Mouse (Mus musculus) thymus, adult 2 months (tissue): ENCODE results near the gene Eif3c. TPM values are rescaled to one million over a fixed set of nuclear protein-coding genes. Genes with fewer than 3 reads are reported as not detected.

Experiments used
- DNase-seq: peaks from one replicate; pipeline ENCODE4 v3.0.0; 2021
- H3K27ac ChIP-seq: fragments of 200-500 bp; 2 replicates; pipeline ENCODE4 v1.5.1; 2012; ENCODE audit warnings: low read length, control low read depth; ENCODE audit not compliant: control insufficient read depth, insufficient read depth
- H3K27me3 ChIP-seq: fragments of 200-500 bp; 2 replicates; pipeline ENCODE4 v1.6.1; 2012; ENCODE audit warnings: mild to moderate bottlenecking, low read length, moderate library complexity, mixed read lengths; ENCODE audit not compliant: control insufficient read depth, insufficient read depth
- H3K36me3 ChIP-seq: fragments of 200-500 bp; 2 replicates; pipeline ENCODE4 v1.6.1; 2012; ENCODE audit warnings: mild to moderate bottlenecking, low read length, moderate library complexity; ENCODE audit not compliant: control insufficient read depth, insufficient read depth
- H3K4me1 ChIP-seq: fragments of 200-500 bp; replicated peaks from 2 replicates; pipeline ENCODE4 v1.6.1; 2012; ENCODE audit warnings: low read length; ENCODE audit not compliant: control insufficient read depth, insufficient read depth
- H3K4me3 ChIP-seq: fragments of 200-500 bp; 2 replicates; pipeline ENCODE4 v1.5.1; 2012; ENCODE audit warnings: mild to moderate bottlenecking, low read length, control low read depth, moderate library complexity; ENCODE audit not compliant: control insufficient read depth, insufficient read depth
- CTCF ChIP-seq: fragments of 200-500 bp; IDR thresholded peaks from 2 replicates; pipeline ENCODE4 v1.5.1; 2012; ENCODE audit warnings: mild to moderate bottlenecking, control low read depth, low read length, moderate library complexity, borderline replicate concordance; ENCODE audit not compliant: control insufficient read depth, poor library complexity, insufficient read depth; ENCODE audit errors: extremely low read depth
- POLR2A ChIP-seq: fragments of 200-500 bp; IDR thresholded peaks from 2 replicates; pipeline ENCODE4 v1.6.1; 2012; ENCODE audit warnings: mild to moderate bottlenecking, low read length, control low read depth, moderate library complexity; ENCODE audit not compliant: control insufficient read depth, poor library complexity, insufficient read depth; ENCODE audit errors: extremely low read depth
- WGBS: fragments of 180-500 bp; shearing (Covaris S2); methylation state at CpG from one replicate; pipeline ENCODE4 v1.1.7; 2018; 5-methylcytosine and 5-hydroxymethylcytosine counted together
- polyA plus RNA-seq: library from polyadenylated mRNA; depleted of rRNA; stranded (reverse); fragments of >200 nt; gene quantifications from 2 replicates; pipeline ENCODE4 v1.2.3, GENCODE M21; 2012

The Eif3c gene
- polyA plus RNA-seq, 1 experiment: 120 TPM

- Histone ChIP-seq H3K4me1 (peaks cover 24% of the 10 kb centered on the region), H3K4me3 (peak within 1 kb of the TSS; percentile 9; the same call in 1 of the 2 replicates), H3K27ac (peak within 1 kb of the TSS; percentile 34; the same call in 1 of the 2 replicates), H3K27me3 (no peaks in the 10 kb centered on the region), H3K36me3 (no peaks in the 10 kb centered on the region)
- WGBS: 11% methylated on average over 8 of the region's 8 CpGs
- peak; percentile 60 for DNase-seq
- TF ChIP-seq CTCF: no peak
- TF ChIP-seq POLR2A: no peak
Observed at GRCm38 (mm10) chr7:126584506-126584977, 18.3 kb upstream of the Eif3c start, which contains the start of gene Apobr. Gene Apobr (plus strand): TSS chr7:126584942.

GRCm38 (mm10) chr7:126583761-126584160 lies 17.6 kb upstream of the Eif3c start:
- no peak for TF ChIP-seq CTCF
- TF ChIP-seq POLR2A: no peak
- 12% methylated on average over 6 of the region's 6 CpGs for WGBS
- Histone ChIP-seq H3K27me3 (no peaks in the 10 kb centered on the region), H3K4me3 (peak overlapping the region; percentile 81), H3K4me1 (peaks cover 24% of the 10 kb centered on the region), H3K27ac (0 out of 2 replicates have a peak overlapping the region, but pooled peaks have one; percentile 79), H3K36me3 (no peaks in the 10 kb centered on the region)
- no peak for DNase-seq

GRCm38 (mm10) chr7:126583251-126583709 lies 17.1 kb upstream of the Eif3c start:
- TF ChIP-seq CTCF (no peak), POLR2A (0 out of 2 replicates have a peak, but pooled peaks have one; percentile 23)
- H3K4me1 ChIP-seq: peaks cover 24% of the 10 kb centered on the region
- no peaks in the 10 kb centered on the region for H3K36me3 ChIP-seq
- no peaks in the 10 kb centered on the region for H3K27me3 ChIP-seq
- under 1% methylated on average over 22 of the region's 22 CpGs for WGBS
- H3K4me3 ChIP-seq: peak overlapping the region; percentile 81
- H3K27ac ChIP-seq: peak overlapping the region; percentile 79
- peak; percentile 85 for DNase-seq

GRCm38 (mm10) chr7:126582759-126583158 lies 16.5 kb upstream of the Eif3c start:
- peaks cover 24% of the 10 kb centered on the region for H3K4me1 ChIP-seq
- DNase-seq: peak; percentile 23
- peak overlapping the region; percentile 81 for H3K4me3 ChIP-seq
- no peak overlapping the region for H3K27ac ChIP-seq
- H3K36me3 ChIP-seq: no peaks in the 10 kb centered on the region
- TF ChIP-seq CTCF (no peak), POLR2A (no peak)
- no peaks in the 10 kb centered on the region for H3K27me3 ChIP-seq
- 26% methylated on average over 20 of the region's 20 CpGs for WGBS

- Histone ChIP-seq H3K27me3 (no peaks in the 10 kb centered on the region), H3K27ac (no peak overlapping the region), H3K4me1 (peaks cover 24% of the 10 kb centered on the region), H3K36me3 (no peaks in the 10 kb centered on the region), H3K4me3 (no peak overlapping the region)
- TF ChIP-seq POLR2A: no peak
- no peak for TF ChIP-seq CTCF
- DNase-seq: no peak
- 97% methylated on average over 6 of the region's 6 CpGs for WGBS
Observed at GRCm38 (mm10) chr7:126581661-126582060, 15.4 kb upstream of the Eif3c start.

GRCm38 (mm10) chr7:126579172-126579571 lies 13.0 kb upstream of the Eif3c start:
- 77% methylated on average over 8 of the region's 8 CpGs for WGBS
- Histone ChIP-seq H3K36me3 (no peaks in the 10 kb centered on the region), H3K4me3 (no peak overlapping the region), H3K4me1 (peaks cover 7% of the 10 kb centered on the region), H3K27me3 (no peaks in the 10 kb centered on the region), H3K27ac (no peak overlapping the region)
- peak; percentile 57 for DNase-seq
- TF ChIP-seq POLR2A: no peak
- peak; percentile 72; the same call in 1 of the 2 replicates for TF ChIP-seq CTCF
